Mouse (Mus musculus) central nervous system, embryonic 14 days (tissue): ENCODE data around the gene Sprr2h. TPM values are rescaled to one million over a fixed set of nuclear protein-coding genes. Genes with fewer than 3 reads are reported as not detected.

Experiments
- polyA plus RNA-seq: library from polyadenylated mRNA; depleted of rRNA; stranded (reverse); fragments of >200 nt; gene quantifications from 2 replicates; pipeline ENCODE4 v1.2.3, GENCODE M21; 2012; rRNA removed

Gene Sprr2h
- not detected in 2 replicates for polyA plus RNA-seq

GRCm38 (mm10) chr3:92385385-92385784 lies at the start of gene Sprr2h:
TSS of gene Sprr2h (plus strand) at chr3:92385685.

GRCm38 (mm10) chr3:92338840-92339239 lies 46.6 kb upstream of the Sprr2h start, which contains the start of gene Sprr2d:
TSS of gene Sprr2d (plus strand) at chr3:92339140.

GRCm38 (mm10) chr3:92351843-92352242 lies 33.6 kb upstream of the Sprr2h start, which contains the start of gene Sprr2e:
TSS of gene Sprr2e (plus strand) at chr3:92352143.

GRCm38 (mm10) chr3:92364887-92365286 lies 20.6 kb upstream of the Sprr2h start, which contains the start of gene Sprr2f:
TSS of gene Sprr2f (plus strand) at chr3:92365187.

GRCm38 (mm10) chr3:92407691-92408090 lies 22.2 kb downstream of the Sprr2h start, which contains the start of gene Sprr2i:
TSS of gene Sprr2i (plus strand) at chr3:92407991.

GRCm38 (mm10) chr3:92417782-92418181 lies 32.3 kb downstream of the Sprr2h start, which contains the start of gene Sprr2j-ps:
TSS of gene Sprr2j-ps (plus strand) at chr3:92418082.

GRCm38 (mm10) chr3:92429323-92429722 lies 43.8 kb downstream of the Sprr2h start, which contains the start of gene Gm9774:
TSS of gene Gm9774 (minus strand) at chr3:92429423.

GRCm38 (mm10) chr3:92432282-92432681 lies 46.8 kb downstream of the Sprr2h start, which contains the start of gene Sprr2k:
TSS of gene Sprr2k (plus strand) at chr3:92432582.

Other genes with a start within 250 kb of the Sprr2h start
- gene Lelp1, start 242.9 kb upstream of the Sprr2h start, polyA plus RNA-seq = not detected in 2 replicates
- gene Sprr2a1, start 169.9 kb upstream of the Sprr2h start, polyA plus RNA-seq = 0.08 TPM in 1 of 2 replicates, not detected in the other
- gene Sprr2a2, start 169.8 kb upstream of the Sprr2h start, polyA plus RNA-seq = 0.95 and 5.4 TPM in 2 replicates
- 0.02 and 0.31 TPM in 2 replicates for gene Sprr2a3, start 100.3 kb upstream of the Sprr2h start, polyA plus RNA-seq
- not detected in 2 replicates for gene Sprr2b, start 69.1 kb upstream of the Sprr2h start, polyA plus RNA-seq
- not detected in 2 replicates for gene Sprr2d, start 46.5 kb upstream of the Sprr2h start, polyA plus RNA-seq
- not detected in 2 replicates for gene Sprr2e, start 33.5 kb upstream of the Sprr2h start, polyA plus RNA-seq
- not detected in 2 replicates for gene Sprr2f, start 20.5 kb upstream of the Sprr2h start, polyA plus RNA-seq
- gene Sprr2i, start 22.3 kb downstream of the Sprr2h start, polyA plus RNA-seq = not detected in 2 replicates
- not detected in 2 replicates for gene Sprr2j-ps, start 32.4 kb downstream of the Sprr2h start, polyA plus RNA-seq
- gene Gm9774, start 43.7 kb downstream of the Sprr2h start, polyA plus RNA-seq = 4.8 and 5.0 TPM in 2 replicates
- gene Sprr2k, start 46.9 kb downstream of the Sprr2h start, polyA plus RNA-seq = not detected in 2 replicates
- gene Sprr1b, start 53.1 kb downstream of the Sprr2h start, polyA plus RNA-seq = not detected in 2 replicates
- not detected in 2 replicates for gene Sprr3, start 73.0 kb downstream of the Sprr2h start, polyA plus RNA-seq
- 0.40 TPM in 1 of 2 replicates, not detected in the other for gene Sprr1a, start 100.2 kb downstream of the Sprr2h start, polyA plus RNA-seq
- gene Sprr4, start 114.8 kb downstream of the Sprr2h start, polyA plus RNA-seq = not detected in 2 replicates
- gene 2310046K23Rik, start 148.8 kb downstream of the Sprr2h start, polyA plus RNA-seq = not detected in 2 replicates
- 0.05 TPM in 1 of 2 replicates, not detected in the other for gene Ivl, start 188.1 kb downstream of the Sprr2h start, polyA plus RNA-seq
- gene Smcp, start 203.3 kb downstream of the Sprr2h start, polyA plus RNA-seq = not detected in 2 replicates
- not detected in 2 replicates for gene 2210017I01Rik, start 221.8 kb downstream of the Sprr2h start, polyA plus RNA-seq
- not detected in 2 replicates for gene Lce6a, start 236.0 kb downstream of the Sprr2h start, polyA plus RNA-seq